Mouse (Mus musculus) lung, embryonic 16.5 days (tissue): ENCODE results near the gene Hoxa5. TPM values are rescaled to one million over a fixed set of nuclear protein-coding genes. Genes with fewer than 3 reads are reported as not detected.

ENCODE experiments used
- ATAC-seq: fragments of 200-750 bp; cut with Nextera tagmentation; 2 replicates; pipeline ENCODE4 v1.8.0; 2017; ENCODE audit warnings: low read depth, mild to moderate bottlenecking, moderate library complexity
- H3K27ac ChIP-seq: fragments of 300-500 bp; sonication (generic); 2 replicates; pipeline ENCODE4 v1.5.1; 2014; ENCODE audit warnings: mild to moderate bottlenecking, control low read depth, low read length
- H3K27me3 ChIP-seq: fragments of 300-500 bp; sonication (generic); 2 replicates; pipeline ENCODE4 v1.6.1; 2014; ENCODE audit warnings: low read depth, low read length, mixed read lengths; ENCODE audit not compliant: control insufficient read depth, insufficient read depth
- H3K36me3 ChIP-seq: fragments of 300-500 bp; sonication (generic); 2 replicates; pipeline ENCODE4 v1.6.1; 2014; ENCODE audit warnings: low read length; ENCODE audit not compliant: control insufficient read depth, insufficient read depth
- H3K4me1 ChIP-seq: fragments of 300-500 bp; sonication (generic); replicated peaks from 2 replicates; pipeline ENCODE4 v1.6.1; 2014; ENCODE audit warnings: low read length, mixed read lengths; ENCODE audit not compliant: control insufficient read depth, insufficient read depth
- H3K4me2 ChIP-seq: fragments of 300-500 bp; sonication (generic); 2 replicates; pipeline ENCODE4 v1.6.1; 2014; ENCODE audit warnings: low read depth, low read length, control low read depth
- H3K4me3 ChIP-seq: fragments of 300-500 bp; sonication (generic); 2 replicates; pipeline ENCODE4 v1.5.1; 2014; ENCODE audit warnings: mild to moderate bottlenecking, low read length, control low read depth
- H3K9ac ChIP-seq: fragments of 300-500 bp; sonication (generic); 2 replicates; pipeline ENCODE4 v1.6.1; 2014; ENCODE audit warnings: low read length, control low read depth
- H3K9me3 ChIP-seq: fragments of 300-500 bp; sonication (generic); 2 replicates; pipeline ENCODE4 v1.6.1; 2016; ENCODE audit warnings: low read length; ENCODE audit not compliant: control insufficient read depth
- WGBS: fragments of 180-500 bp; shearing (Covaris S2); extraction: QIAGEN DNeasy Blood & Tissue Kit; methylation state at CpG from one replicate; pipeline ENCODE4 v1.1.7; 2014; 5-methylcytosine and 5-hydroxymethylcytosine counted together
- polyA plus RNA-seq: library from polyadenylated mRNA; unstranded; fragments of >200 nt; fragmentation: Nextera tagmentation; extraction: Ambion mirVana; gene quantifications from 2 replicates; pipeline ENCODE4 v1.2.1, GENCODE M21; 2015

Hoxa5 gene
- polyA plus RNA-seq, 1 experiment from 2014 or later = 36.3 TPM

GRCm38 (mm10) chr6:52177061-52177735, 27.2 kb downstream of the Hoxa5 start, which contains the start of gene 5730596B20Rik:
5730596B20Rik (plus strand) TSS chr6:52177498.
- H3K27me3 ChIP-seq = peaks cover 36% of the 10 kb centered on the region
- WGBS = 1% methylated on average over 36 of the region's 36 CpGs
- peak within 1 kb of the TSS; percentile 97 for H3K27ac ChIP-seq
- no peaks in the 10 kb centered on the region for H3K36me3 ChIP-seq
- H3K4me1 ChIP-seq = peaks cover 17% of the 10 kb centered on the region
- ATAC-seq = no peak
- H3K9ac ChIP-seq = peak within 1 kb of the TSS; percentile 75
- peak within 1 kb of the TSS; percentile 57 for H3K4me2 ChIP-seq
- H3K4me3 ChIP-seq = peak within 1 kb of the TSS; percentile 65
- no peaks in the 10 kb centered on the region for H3K9me3 ChIP-seq

DNA sequence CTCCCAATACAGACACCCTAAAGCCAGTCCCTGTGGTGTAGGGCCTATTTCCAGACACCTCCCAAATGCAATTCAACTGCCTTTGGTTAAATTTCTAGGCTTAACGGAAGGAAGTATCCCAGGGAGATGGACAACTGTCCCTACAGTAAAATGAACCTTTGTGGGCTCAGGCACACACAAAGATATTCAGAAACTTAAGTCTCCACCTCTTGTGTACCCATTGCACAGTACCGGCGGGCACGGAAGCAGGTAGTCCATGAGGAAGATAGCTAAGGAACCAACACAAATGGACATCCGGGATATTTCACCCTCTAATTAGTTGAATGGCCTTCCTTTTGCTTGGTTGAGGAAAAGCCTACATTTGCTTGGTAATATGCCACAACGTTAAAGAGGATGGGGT, 28.0 kb downstream of the Hoxa5 start:
- Histone ChIP-seq H3K4me3 (peak overlapping the region; percentile 65), H3K4me1 (peaks cover 20% of the 10 kb centered on the region), H3K27me3 (peaks cover 39% of the 10 kb centered on the region), H3K36me3 (no peaks in the 10 kb centered on the region), H3K9me3 (no peaks in the 10 kb centered on the region), H3K27ac (peak overlapping the region; percentile 97), H3K4me2 (peak overlapping the region; percentile 57), H3K9ac (peak overlapping the region; percentile 75)
- ATAC-seq = no peak
- under 1% methylated on average over 6 of the region's 6 CpGs for WGBS

DNA sequence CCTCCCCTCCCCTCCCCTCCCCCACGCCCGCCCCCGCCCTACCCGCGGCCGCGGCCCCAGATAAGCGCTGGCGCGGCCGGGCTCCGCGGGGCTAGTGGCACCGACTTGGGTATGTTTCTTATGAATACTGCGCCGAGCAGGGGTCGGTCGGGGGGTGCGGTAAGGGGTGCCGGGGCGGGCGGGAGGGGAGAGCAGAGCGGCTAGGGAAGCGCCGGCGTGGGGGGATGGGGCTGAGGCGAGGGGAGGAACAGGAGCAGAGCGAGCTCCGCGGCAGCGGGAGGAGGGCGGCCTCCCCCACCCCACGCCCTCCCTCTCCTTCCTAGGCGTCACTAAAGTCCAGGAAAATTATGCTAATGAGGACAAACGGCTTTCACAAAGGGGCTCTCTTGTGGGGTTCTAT, 28.5 kb downstream of the Hoxa5 start:
- Histone ChIP-seq H3K4me3 (peak overlapping the region; percentile 65), H3K4me2 (peak overlapping the region; percentile 57), H3K9me3 (no peaks in the 10 kb centered on the region), H3K27ac (peak overlapping the region; percentile 97), H3K36me3 (no peaks in the 10 kb centered on the region), H3K4me1 (peaks cover 18% of the 10 kb centered on the region), H3K27me3 (peaks cover 38% of the 10 kb centered on the region), H3K9ac (peak overlapping the region; percentile 75)
- peak; percentile 58 for ATAC-seq
- WGBS = 0% methylated on average over 22 of the region's 35 CpGs

DNA sequence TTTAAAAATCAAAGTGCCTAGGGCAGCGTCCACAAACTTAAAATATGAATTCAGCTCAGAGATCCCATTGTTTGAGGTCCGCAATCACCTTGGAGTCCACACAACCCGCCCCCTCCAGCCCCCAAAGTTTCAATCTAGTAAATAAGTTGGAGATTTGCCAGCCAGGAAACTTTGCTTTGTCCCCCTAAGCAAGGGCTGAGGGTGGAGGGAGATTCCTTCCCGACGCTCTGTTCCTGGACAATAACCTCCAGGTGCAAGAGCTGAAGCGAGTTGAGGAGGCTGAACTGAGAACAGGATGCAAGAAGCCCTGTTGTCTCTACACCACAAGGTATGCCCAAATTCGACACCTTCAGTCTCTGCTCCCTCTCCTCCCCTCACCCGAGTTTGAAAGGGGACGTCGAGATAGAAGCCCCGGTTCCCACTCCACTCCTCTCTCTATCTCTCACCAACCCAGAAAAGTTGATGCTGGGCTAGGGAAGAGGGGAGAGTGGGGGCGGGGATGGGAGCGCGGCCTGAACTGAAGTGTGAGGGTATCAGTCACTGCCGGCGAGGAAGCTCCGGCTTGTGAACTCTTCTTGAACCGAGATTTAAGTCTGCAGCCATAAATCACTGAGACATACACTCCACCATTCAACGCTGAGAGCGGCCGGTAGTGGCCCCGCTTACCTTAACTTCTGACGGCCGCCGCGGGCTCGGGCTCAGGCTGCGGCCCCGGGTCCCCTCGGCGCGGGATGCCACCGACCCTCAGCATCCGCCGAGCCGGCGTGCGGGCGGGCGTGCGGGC, 29.2 kb downstream of the Hoxa5 start:
- peak overlapping the region; percentile 57 for H3K4me2 ChIP-seq
- H3K4me1 ChIP-seq = peaks cover 18% of the 10 kb centered on the region
- H3K9ac ChIP-seq = peak overlapping the region; percentile 75
- H3K9me3 ChIP-seq = no peaks in the 10 kb centered on the region
- peaks cover 38% of the 10 kb centered on the region for H3K27me3 ChIP-seq
- ATAC-seq = peak; percentile 39
- peak overlapping the region; percentile 97 for H3K27ac ChIP-seq
- WGBS = 1% methylated on average over 41 of the region's 41 CpGs
- H3K4me3 ChIP-seq = peak overlapping the region; percentile 65
- H3K36me3 ChIP-seq = no peaks in the 10 kb centered on the region

- peak overlapping the region; percentile 66 for H3K4me2 ChIP-seq
- H3K4me3 ChIP-seq = peak overlapping the region; percentile 48
- 6% methylated on average over 4 of the region's 4 CpGs for WGBS
- H3K9me3 ChIP-seq = no peaks in the 10 kb centered on the region
- peak overlapping the region; percentile 69 for H3K9ac ChIP-seq
- peaks cover 39% of the 10 kb centered on the region for H3K27me3 ChIP-seq
- H3K27ac ChIP-seq = peak overlapping the region; percentile 90
- no peaks in the 10 kb centered on the region for H3K36me3 ChIP-seq
- ATAC-seq = no peak
- peaks cover 22% of the 10 kb centered on the region for H3K4me1 ChIP-seq
Measured at GRCm38 (mm10) chr6:52173648-52174047, 30.7 kb downstream of the Hoxa5 start.

- Histone ChIP-seq H3K4me1 (peaks cover 22% of the 10 kb centered on the region), H3K4me2 (peak overlapping the region; percentile 66), H3K4me3 (peak overlapping the region; percentile 48), H3K36me3 (no peaks in the 10 kb centered on the region), H3K27me3 (peaks cover 39% of the 10 kb centered on the region), H3K9me3 (no peaks in the 10 kb centered on the region), H3K27ac (peak overlapping the region; percentile 90), H3K9ac (peak overlapping the region; percentile 69)
- ATAC-seq = peak; percentile 79
- WGBS = under 1% methylated on average over 35 of the region's 35 CpGs
Measured at GRCm38 (mm10) chr6:52172501-52172900, 31.9 kb downstream of the Hoxa5 start.

GRCm38 (mm10) chr6:52171938-52172337, 32.4 kb downstream of the Hoxa5 start:
- Histone ChIP-seq H3K36me3 (no peaks in the 10 kb centered on the region), H3K4me2 (peak overlapping the region; percentile 66), H3K27ac (peak overlapping the region; percentile 90), H3K27me3 (peaks cover 39% of the 10 kb centered on the region), H3K9me3 (no peaks in the 10 kb centered on the region), H3K4me1 (peaks cover 22% of the 10 kb centered on the region), H3K4me3 (peak overlapping the region; percentile 48), H3K9ac (peak overlapping the region; percentile 65)
- WGBS = 15% methylated on average over 6 of the region's 7 CpGs
- no peak for ATAC-seq

DNA sequence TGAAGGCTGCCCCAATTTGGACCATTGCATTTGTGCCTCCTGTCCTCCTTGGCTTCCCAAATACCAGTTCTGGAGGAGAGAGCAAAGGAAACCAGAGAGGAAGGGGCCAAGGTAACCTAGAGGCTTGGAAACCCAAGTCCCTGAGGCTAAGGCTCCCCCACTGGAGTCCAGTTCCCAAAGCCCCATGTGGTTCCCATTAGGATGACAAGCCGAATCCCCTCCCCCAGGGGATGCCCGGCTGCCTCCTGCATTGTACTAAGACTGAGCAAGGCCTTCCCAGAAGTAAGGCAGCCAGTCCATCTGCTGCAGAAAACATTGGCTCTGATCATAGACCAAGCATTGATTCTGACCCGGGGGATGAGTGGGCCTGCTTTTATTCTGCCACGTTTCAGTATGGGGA, 33.1 kb downstream of the Hoxa5 start:
- 7% methylated on average over 4 of the region's 4 CpGs for whole genome bisulfite sequencing
- Histone ChIP-seq H3K36me3 (no peaks in the 10 kb centered on the region), H3K4me3 (no peak overlapping the region), H3K4me1 (peaks cover 25% of the 10 kb centered on the region), H3K4me2 (peak overlapping the region; percentile 66; the same call in 1 of the 2 replicates), H3K9ac (peak overlapping the region; percentile 65), H3K27me3 (peaks cover 43% of the 10 kb centered on the region), H3K27ac (peak overlapping the region; percentile 90), H3K9me3 (no peaks in the 10 kb centered on the region)
- no peak for ATAC-seq

DNA sequence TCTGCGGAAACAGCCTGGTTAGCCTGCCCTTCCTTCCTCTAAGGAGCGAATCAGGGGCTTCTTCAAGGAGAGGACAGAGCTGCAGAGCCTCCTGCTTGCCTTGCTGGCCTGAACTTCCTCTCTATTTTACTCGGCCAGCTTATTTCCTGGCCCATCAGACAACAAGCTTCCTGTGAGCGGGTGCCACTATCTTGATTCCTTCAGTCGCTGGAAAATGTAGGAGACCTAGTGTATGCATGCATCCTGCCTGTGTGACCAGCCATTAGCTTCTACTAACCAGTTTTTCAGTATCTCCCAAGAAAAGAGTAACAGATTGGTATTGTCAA, 33.5 kb downstream of the Hoxa5 start:
- Histone ChIP-seq H3K4me2 (peak overlapping the region; percentile 65), H3K4me1 (peaks cover 25% of the 10 kb centered on the region), H3K27me3 (peaks cover 44% of the 10 kb centered on the region), H3K27ac (peak overlapping the region; percentile 90), H3K9me3 (no peaks in the 10 kb centered on the region), H3K36me3 (no peaks in the 10 kb centered on the region), H3K9ac (peak overlapping the region; percentile 76), H3K4me3 (peak overlapping the region; percentile 35)
- WGBS = 13% methylated on average over 5 of the region's 5 CpGs
- ATAC-seq = no peak
